Mouse (Mus musculus) embryonic fibroblast, embryonic 13.5 days (primary cell): ENCODE results near the gene Wdfy3.

Experiments
- CTCF ChIP-seq: IDR thresholded peaks from 2 replicates; pipeline ENCODE4 v1.5.1; 2011; ENCODE audit warnings: mild to moderate bottlenecking, control low read depth, low read length, moderate library complexity, borderline replicate concordance; ENCODE audit not compliant: insufficient read depth
- POLR2A ChIP-seq: IDR thresholded peaks from 2 replicates; pipeline ENCODE4 v1.6.1; 2011; ENCODE audit warnings: low read depth, mild to moderate bottlenecking, control low read depth, low read length, moderate library complexity

- no peak for TF ChIP-seq CTCF
- no peak for TF ChIP-seq POLR2A
These were observed 1.1 kb upstream of the Wdfy3 start for GRCm38 (mm10) chr5:102070788-102071187.
